ENCODE assay signal across 23 mouse cellular contexts in the genomic region with DNA sequence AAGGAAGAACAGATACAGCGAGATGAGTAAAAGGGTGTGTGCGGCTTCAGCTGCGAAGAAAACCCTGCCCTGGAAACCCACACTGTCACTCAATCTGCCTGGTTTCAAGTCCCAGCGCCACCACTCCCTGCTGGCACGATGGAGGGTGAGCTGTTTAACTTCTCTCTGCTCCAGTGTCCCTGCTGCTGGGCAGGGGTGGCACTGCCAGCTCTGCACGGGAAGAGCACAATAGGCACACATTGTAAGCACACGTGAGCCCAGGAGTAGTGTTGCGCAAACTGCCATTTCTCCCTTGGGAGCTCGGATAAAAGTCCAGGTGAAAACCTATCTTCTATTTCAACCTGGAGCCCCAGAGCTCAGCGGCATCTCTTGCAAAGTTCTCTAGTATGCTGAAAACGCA. TPM values are rescaled to one million over a fixed set of nuclear protein-coding genes. Genes with fewer than 3 reads are reported as not detected.
DNase-seq lines count a peak whose midpoint lies in the region; TF ChIP-seq lines count a peak whose summit lies in the region.
"Had no signal": no experiment of that assay in that cellular context is flagged by ENCODE, and none has a peak within 500 bp of the region (broad histone marks: within the 10 kb centered on the region; RNA-seq: fewer than 3 reads in every experiment).

No protein-coding gene starts in this region.

- H3K36me3 ChIP-seq in thymus, adult 2 months (ENCODE audit: control insufficient read depth, insufficient read depth, low read length), result no peaks in the 10 kb centered on the region
- H3K36me3 ChIP-seq: embryonic facial prominence, embryonic 13.5 days; heart, embryonic 15.5 days; hindbrain, embryonic 13.5 days had no signal

- no peak overlapping the region for H3K27ac ChIP-seq in thymus, adult 2 months (ENCODE audit: control insufficient read depth, insufficient read depth, low read length)
- H3K27ac ChIP-seq: embryonic facial prominence, embryonic 13.5 days; forebrain, embryonic 13.5 days; heart, adult 2 months; heart, embryonic 15.5 days; hindbrain, embryonic 13.5 days had no signal

- no peaks in the 10 kb centered on the region for H3K27me3 ChIP-seq in thymus, adult 2 months (ENCODE audit: control insufficient read depth, insufficient read depth, low read length)
- H3K27me3 ChIP-seq: CH12.LX; embryonic facial prominence, embryonic 13.5 days; forebrain, embryonic 13.5 days; heart, embryonic 15.5 days; hindbrain, embryonic 13.5 days; Patski had no signal

- no peak for TF ChIP-seq POLR2A in thymus, adult 2 months (IDR thresholded peaks at IDR 0.05; ENCODE audit: control insufficient read depth, extremely low read depth, insufficient read depth, low read length, poor library complexity)

- no peak overlapping the region for H3K4me3 ChIP-seq in thymus, adult 2 months (ENCODE audit: control insufficient read depth, insufficient read depth, low read length)
- H3K4me3 ChIP-seq: embryonic facial prominence, embryonic 13.5 days; forebrain, embryonic 13.5 days; heart, adult 2 months; heart, embryonic 15.5 days; hindbrain, embryonic 13.5 days had no signal

- peak; percentile 30 for DNase-seq in gastrocnemius, adult 18-20 months (ENCODE audit: low spot score)
- DNase-seq in gastrocnemius, postnatal 14 days, result no peak
- peak; percentile 56 to 65 for DNase-seq in lung, adult 18-20 months
- no peak for DNase-seq in lung, postnatal 14 days
- DNase-seq in lung, postnatal 36 days, result peak; percentile 61
- no peak for DNase-seq in spleen, postnatal 14 days (ENCODE audit: low spot score in 2 of 2)
- no peak for DNase-seq in thymus, adult 2 months
- DNase-seq: adrenal gland, postnatal 14 days; cerebellum, adult 11-12 months; cerebellum, adult 9-10 months; cerebellum, postnatal 25 days; forebrain, postnatal 0 days; gastrocnemius, postnatal 10 days; heart, adult 2 months; heart, postnatal 14 days had no signal

- peaks cover 16% of the 10 kb centered on the region for H3K4me1 ChIP-seq in thymus, adult 2 months (replicated peaks; ENCODE audit: control insufficient read depth, insufficient read depth, low read length)

- intact Hi-C loops in gastrocnemius, postnatal 14 days (cut with DNase I; ENCODE audit: low total_unique reads), result no loop called here

- WGBS in thymus, adult 2 months, result 93% methylated on average over 11 of the region's 11 CpGs

- no peak for TF ChIP-seq CTCF in thymus, adult 2 months (IDR thresholded peaks at IDR 0.05; ENCODE audit: borderline replicate concordance, control insufficient read depth, extremely low read depth, insufficient read depth, low read length, poor library complexity)

RNA-seq across cellular contexts. Expression of a gene that starts 12.3 kb away (rescaled TPM):
- 1 to 10 TPM in 1 of 2 experiments, under 1 TPM in 1; 0.78 to 1.6 TPM for total RNA-seq in gastrocnemius, adult 18-20 months (2021)
- total RNA-seq in gastrocnemius, postnatal 14 days (2021), result 1 to 10 TPM in 1 of 2 experiments, under 1 TPM in 1; 0.42 to 1.3 TPM
- 0.40 and 3.3 TPM in 2 replicates for polyA plus RNA-seq in thymus, adult 2 months (2012; rRNA removed)
- total RNA-seq: heart, adult 2 months; heart, postnatal 14 days; hematopoietic stem cell, adult 5-6 weeks had no signal
- polyA plus RNA-seq: activated CD4-positive, CD25-positive, alpha-beta regulatory T cell, adult 4 months had no signal

RNA-seq across cellular contexts. Expression of a gene that starts 12.9 kb away (rescaled TPM):
- 10 to 100 TPM; 51.3 to 59.9 TPM for total RNA-seq in gastrocnemius, adult 18-20 months (2021)
- total RNA-seq in gastrocnemius, postnatal 14 days (2021), result 10 to 100 TPM; 41.4 to 42.5 TPM
- polyA plus RNA-seq in thymus, adult 2 months (2012; rRNA removed), result 11.0 and 12.2 TPM in 2 replicates

Comparison
In these comparisons a context has a peak if more than half of its experiments do, and no peak if none do; other contexts are left out.
1. DNase-seq: peak in gastrocnemius, adult 18-20 months (single experiment), lung, adult 18-20 months (2 of 2) and lung, postnatal 36 days (single experiment); none in gastrocnemius, postnatal 14 days (single experiment), lung, postnatal 14 days (single experiment), spleen, postnatal 14 days (0 of 2) and thymus, adult 2 months (single experiment).